Mouse (Mus musculus): ENCODE results near the gene Poc5. TPM values are rescaled to one million over a fixed set of nuclear protein-coding genes. Genes with fewer than 3 reads are reported as not detected.

The Poc5 gene
- total RNA-seq, 2 experiments from 2014 or later: 10.7 to 12.4 TPM

DNA sequence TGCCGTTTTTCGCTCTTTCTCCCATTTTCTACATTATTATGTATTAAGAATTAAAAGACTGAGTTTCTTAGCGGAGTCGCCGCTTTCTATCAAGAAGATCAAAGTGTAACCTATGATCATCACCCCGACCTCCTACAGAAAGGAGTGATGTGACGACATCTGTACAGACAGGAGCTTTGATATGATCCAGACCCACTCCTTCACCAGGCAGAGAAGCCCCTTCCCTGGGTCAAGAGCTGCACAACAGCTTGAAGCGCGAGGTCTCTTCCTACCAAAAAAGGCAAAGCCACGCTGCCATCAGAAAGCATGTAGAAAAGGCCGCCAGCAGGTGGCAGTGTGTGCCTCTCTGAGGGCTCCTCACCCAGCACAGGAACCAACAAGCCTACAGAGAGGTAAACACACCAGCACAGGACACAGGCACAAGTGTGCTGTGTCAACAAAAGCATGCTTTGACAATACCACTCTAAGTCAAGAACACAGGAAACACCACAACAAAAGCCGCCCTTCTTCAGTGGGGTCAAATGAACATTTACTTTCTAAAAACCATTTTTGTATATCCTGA is 43.6 kb downstream of the Poc5 start:
- DNase-seq: peak; percentile 84 to 94

DNA sequence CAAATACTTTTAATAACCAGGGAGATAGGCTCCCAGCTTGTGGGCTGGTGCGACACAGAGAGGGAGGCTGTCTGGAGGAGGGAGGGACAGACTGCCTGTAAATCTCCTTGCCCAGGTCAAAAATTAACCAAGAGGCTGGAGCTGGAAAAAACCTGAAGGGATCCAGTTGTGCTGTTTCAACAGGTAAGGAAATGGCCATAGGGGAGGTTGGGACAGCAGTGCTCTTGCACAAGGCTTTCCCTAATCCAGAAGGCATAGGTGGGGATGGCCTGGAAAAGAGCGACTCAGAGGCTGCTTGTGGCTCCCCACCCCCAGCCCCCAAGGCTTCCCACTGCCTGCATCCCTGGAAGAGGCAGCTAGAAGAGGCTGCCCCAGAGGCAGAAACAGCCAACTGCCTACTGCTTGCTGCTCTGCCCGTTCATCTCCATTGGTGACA is 44.3 kb downstream of the Poc5 start:
- DNase-seq: no peak

DNA sequence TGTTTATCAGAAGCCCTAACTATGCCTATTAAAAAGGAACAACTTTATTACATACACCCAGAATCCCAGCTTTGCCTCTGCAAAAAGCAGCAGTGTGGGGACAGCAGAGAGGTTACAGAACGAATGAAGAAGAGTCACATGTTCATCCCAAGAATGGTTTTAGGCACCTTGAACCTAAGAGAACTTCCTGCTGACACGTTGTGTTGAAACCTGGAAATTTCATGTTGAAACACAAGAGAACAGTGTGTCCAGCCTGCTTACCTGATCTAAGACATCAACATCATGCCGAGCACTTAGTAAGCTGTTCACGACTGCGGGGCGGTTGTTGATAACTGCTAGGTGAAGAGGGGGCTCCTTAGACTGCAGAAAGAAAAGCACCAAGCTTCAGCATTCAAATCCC is 44.9 kb downstream of the Poc5 start:
- no peak for DNase-seq

DNA sequence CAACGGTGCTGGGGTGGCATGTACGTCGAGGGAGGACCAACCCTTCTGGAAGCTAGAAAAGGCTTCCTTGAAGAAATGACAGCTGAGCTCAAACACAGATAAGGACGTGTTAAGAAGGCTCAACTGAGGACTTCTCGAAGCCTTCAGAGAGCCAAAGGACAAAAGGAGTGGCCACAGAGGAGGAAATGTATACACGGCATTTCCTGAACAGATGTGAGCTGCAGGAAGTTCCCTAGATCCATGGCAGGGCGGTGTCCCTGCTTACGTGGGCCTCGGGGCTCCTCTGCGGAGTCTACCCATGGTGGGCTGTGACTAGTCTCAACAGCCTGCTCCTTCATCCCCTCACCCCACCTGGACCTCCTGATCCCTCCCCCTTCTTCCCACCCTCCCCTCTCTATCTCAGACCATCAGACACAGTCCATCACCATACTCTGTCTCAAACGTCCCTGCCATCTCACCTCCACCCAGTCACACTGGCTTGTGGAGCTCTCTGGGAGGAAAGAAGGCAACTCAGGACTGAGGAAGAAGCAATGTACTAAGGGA is 45.6 kb downstream of the Poc5 start:
- DNase-seq: peak in 1 of 2 experiments; percentile 41

DNA sequence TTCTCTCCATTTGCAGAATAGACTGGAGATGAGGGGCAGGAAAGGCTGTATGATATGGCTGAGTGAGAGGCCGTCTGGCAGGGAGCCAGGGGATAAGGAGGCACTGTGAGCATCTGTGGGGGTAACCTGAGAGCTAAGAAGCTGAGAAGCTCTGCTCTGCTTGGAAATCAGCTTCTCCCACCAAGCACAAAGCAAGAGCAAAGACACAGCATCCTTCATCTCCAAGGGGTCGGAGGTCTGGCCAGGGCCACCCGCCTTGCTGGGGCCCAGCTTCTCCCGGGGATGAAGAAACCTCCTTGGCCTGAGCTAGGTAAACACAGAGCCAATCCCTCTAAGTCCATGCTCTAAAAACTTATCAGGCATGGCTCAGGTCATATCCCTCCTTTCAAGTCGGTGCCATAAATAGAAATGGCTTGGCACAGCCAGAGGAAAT is 46.8 kb downstream of the Poc5 start:
- peak in 1 of 2 experiments; percentile 40 for DNase-seq

DNA sequence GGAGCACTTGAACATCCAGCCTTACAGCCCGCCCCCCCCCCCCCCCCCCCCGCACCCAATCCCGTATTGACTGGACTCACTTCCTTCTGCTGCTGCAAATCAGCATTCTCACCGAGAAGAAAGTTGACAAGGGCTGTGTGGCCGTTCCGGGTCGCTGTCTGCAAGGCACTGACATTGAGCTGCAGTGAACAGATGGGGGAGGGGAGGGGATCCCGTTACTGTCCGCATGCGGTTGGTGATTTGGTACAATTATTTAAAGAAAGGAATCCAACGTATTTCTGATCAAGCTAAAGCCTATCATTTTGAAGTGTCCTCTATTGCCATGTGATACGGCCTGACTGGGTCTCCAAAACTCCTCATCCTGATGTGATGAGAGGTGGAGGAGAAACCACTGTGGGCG is 47.7 kb downstream of the Poc5 start:
- DNase-seq: peak; percentile 53 to 54

DNA sequence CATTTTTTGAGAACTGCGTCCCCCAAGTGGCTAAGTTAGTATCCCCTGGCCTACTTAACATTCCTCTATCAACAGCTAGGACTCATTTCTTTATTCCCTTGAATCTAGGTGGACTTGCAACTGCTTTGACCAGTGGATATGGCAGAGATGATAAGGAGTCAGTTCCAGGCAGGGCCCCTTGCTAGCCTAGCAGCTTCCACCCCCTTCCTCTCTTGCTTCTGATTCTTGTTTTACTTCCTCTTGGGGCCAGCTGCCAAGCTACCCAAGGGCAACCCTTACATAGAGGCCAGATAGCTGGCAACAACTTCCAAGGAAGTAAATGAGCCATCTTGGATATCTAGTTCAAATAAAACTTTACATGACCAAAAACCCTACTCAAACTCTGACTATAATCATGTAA is 48.8 kb downstream of the Poc5 start:
- peak in 1 of 2 experiments; percentile 32 for DNase-seq

DNA sequence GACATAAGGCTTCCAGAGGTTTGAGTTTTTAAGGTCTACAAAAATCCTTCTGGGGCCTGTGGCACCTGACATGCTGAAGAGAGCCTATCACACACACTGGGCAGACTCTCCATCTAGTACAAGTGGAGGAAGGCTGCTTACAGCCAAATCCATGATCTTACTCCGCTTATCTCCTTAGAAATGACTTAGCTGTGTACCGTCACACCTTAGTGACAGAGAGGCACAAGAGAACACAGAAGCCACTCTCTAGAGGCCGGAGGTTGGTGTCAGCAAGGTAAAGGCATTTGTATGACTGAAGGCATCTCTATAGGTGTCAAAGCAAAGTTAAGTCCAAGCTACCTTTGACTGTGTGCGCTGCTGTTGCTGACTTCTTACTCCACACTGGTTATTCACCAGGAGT is 52.3 kb downstream of the Poc5 start:
- DNase-seq: no peak

DNA sequence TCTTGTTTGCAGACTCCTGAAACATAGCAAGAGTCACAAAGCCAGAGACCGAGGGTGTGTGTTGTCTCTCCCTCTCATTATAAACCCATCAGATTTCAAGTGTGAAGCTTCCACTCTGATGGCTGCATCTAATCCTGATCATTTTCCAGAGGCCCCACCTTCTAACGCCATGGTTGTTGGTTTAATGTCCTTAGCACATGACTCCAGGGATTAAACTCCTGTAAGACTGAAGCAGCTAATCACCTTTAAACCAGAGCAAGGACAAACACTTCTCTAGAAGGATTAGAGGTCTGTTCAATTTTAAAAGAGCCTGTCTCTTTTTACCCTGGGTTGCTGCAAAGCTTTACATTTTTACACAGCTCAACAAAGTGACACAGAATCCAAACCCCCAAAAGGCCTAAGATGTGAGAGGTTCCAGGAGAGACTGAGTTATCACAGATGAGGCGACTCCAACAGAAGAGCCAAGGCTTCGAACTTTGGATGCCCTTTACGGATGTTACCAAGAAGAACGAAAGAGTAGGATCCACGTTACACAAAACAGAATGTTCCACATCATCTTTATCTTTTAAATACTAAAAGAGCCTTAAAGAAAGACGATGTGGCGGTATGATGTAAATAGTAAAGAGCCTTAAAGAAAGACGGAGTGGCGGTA is 62.2 kb downstream of the Poc5 start:
- peak in 1 of 2 experiments; percentile 14 for DNase-seq

DNA sequence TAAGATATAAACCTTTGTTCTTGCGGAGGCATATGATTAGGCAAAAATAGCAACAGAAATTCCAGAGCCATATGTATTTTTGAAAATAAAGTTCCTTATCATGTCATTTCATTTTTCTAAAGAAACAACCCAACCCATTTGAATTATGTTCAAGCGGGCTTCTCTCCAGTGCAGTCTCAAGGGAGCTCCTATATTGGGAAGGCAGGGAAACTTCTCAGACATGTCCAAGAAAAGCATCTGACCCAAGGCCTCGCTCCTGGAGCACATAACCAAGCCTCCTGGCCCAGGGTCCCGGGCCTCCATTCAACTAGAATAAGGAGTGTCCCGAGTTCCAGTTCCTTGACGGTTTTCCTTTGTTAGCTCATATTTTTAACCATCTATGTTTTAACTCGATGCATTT is 62.8 kb downstream of the Poc5 start:
- DNase-seq: peak; percentile 59 to 66

DNA sequence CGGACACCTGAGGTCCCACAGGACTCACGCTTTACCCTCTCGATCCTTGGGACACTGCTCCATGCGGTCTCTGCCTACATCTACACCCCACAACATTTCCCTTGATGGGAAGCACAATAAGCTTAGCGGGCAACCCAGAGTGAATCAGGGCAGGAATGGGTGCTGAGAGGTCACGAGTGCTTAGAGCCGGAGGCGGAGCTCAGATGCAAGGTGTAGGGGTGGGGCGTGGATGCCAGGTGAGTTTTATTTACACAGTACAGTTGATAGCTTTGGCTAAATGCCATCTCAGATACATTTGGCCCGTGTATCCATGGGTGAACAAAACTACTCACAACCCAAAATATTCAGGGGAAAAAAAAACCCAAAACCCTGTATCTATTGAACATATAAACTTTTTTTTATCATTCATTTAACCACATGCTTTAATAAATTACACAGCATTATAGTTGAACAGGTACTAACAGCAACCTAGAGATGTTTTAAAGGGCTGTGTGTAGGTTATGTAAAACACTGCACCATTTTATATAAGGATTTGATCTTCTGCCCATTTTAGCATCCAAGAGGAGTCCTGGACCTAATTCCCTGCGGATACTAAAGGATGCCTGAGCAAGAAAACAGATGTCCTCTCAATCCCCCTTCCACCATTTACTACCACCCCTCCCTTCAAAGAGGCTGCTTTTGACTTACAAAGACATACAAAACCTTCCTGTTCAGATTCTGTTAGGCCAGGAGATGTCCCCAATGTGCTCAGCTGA is 63.5 kb downstream of the Poc5 start:
- no peak for DNase-seq

DNA sequence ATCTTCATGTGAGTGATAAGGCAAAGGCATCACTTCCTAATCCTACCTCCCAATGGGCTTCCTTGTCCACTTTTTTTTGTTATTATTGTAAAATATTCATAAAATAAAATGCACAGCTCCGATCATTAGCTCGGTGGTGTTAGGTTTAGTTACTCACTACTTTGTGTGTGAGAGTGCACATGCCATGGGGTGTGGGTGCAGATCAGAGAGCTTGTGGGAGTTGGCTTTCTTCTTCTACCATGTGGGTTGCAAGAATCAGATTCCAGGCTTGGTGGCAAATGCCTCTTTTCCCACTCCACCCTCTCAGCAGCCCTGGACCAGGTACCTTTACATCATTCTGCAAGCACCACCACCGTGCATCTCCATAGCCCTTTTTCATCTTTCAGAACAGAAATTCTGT is 64.5 kb downstream of the Poc5 start:
- DNase-seq: no peak

DNA sequence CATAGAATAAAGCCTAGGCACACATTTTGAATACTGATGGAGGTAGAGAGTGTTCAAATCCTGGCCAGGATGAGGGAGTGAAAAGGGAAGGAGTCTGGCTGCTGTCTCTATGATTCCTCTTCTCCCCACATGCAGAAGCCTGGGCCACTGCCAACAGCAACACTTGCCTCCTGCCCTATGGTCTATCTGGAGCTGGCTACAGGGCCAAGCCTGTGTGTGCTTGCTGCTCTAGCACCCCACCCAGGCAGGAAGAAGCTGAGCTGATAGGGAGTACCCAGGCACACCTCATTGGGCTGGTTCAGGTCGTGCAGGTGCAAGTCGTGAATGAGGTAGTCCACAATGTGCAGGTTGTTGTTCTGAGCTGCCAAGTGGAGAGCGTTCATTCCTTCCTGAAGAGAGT is 66.2 kb downstream of the Poc5 start:
- peak; percentile 26 to 55 for DNase-seq

DNA sequence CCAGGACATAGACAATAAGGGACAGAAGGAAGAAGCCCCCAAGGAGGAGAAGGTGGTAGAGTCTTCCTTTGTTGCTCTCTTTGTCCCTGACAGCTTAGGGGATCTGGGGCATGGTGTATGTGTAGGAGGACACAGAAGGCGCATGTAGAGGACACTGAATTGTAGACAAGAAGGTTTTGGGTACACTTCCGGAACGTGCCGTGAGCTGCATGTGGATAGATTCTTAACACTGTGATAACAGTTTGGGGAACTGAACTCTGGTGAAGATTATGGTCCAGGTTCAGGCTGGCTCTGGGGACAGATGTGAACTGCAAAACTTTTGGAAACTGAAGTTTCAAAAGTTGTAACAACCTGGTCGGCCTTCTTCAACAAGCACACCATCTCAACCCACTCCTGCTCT is 69.5 kb downstream of the Poc5 start:
- no peak for DNase-seq

DNA sequence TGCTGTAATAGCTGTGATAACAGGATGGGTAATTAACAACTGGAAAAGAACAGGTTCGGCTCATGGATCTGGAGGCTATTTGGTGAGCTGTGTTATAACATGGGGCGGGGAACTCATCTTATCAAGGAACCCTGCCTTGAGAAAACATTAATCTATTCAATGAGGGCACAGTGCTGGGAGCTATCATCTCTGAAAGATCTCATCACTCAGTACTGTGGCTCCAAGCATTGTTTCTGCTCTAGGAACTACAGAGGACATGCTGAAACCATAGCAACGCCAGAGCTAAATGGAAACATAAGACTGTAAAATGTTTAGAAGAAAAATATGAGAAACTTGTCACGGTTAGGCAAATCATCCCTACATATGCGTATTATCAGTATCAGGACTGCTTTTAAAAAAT is 69.9 kb downstream of the Poc5 start:
- no peak for DNase-seq

DNA sequence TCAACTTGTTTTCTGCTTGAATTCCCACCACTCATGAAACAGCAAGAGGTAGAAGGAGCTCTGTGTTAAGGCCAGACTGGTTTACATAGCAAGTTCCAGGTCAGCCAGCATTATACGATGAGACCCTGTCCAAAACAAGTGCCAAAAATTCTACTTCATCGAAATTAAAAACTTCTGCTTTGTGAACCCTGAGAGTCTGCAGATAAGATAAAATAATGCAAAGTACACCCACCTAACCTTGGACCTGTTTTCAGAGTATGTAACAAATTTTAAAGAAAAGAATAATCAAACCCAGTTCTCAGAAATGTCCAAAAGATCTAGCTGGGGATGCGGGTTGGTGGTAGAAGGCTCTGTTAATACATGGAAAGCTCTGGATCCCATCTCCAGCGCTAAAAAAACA is 70.5 kb downstream of the Poc5 start:
- DNase-seq: no peak

DNA sequence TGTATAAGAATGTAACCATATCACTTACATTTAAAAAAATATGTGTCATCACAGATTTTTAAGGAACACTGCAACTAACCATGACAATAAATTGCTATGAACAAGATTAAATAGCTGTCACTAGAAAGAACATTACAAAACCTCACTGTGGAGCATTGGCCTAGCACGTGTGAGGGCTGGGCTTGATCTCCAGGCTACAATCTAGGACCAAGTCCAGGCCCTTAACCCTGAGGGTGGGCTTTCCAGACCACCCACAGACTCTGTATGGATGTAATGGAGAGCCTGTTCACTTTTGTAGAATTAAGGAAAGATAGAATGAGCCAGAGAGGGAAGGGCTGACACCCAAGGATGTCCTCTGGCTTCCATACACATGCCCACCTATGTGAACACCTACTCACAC is 74.5 kb downstream of the Poc5 start:
- DNase-seq: no peak

DNA sequence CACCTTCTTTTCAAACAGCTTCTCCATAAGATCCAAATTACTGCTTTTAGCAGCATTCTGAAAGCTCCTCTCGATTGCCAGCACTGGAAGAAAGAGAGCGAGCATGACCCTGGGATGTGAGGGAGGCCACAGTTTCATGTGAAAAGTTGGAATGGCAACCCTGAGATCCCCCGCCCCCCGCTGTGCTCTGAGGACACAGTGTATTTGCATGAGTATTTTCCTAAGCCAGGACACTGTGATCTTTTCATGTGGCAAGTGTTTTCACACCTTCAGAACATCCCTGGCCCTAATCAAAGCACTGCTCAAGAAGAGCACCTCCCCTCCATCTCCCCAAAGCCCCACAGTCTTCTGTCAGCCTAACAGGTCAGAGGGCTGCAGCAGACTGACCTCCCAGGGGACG is 77.2 kb downstream of the Poc5 start:
- DNase-seq: no peak

Small RNA genes lying within 50 kb of the gene (microRNA-seq; reads per million reads assigned to microRNA genes)
- 0 reads per million in 2 experiments for gene Gm25213

Other genes with a start within 250 kb of the Poc5 start
- gene Ankdd1b, start 82.9 kb downstream of the Poc5 start, total RNA-seq (2021): under 1 TPM; 0.65 to 0.80 TPM
- not detected for gene Gm17622, start 102.4 kb downstream of the Poc5 start, total RNA-seq (2021)
- gene Polk, start 154.3 kb downstream of the Poc5 start, total RNA-seq (2021): 1 to 10 TPM; 3.8 to 4.9 TPM
- 10 to 100 TPM; 37.3 to 39.6 TPM for gene Col4a3bp, start 154.3 kb downstream of the Poc5 start, total RNA-seq (2021)

Measured in heart, adult 18-20 months (tissue).